Mouse (Mus musculus) liver, adult 2 months (tissue): ENCODE data around the gene Wwc2.

Source experiments
- CTCF ChIP-seq: fragments of 200-500 bp; IDR thresholded peaks from 2 replicates; pipeline ENCODE4 v1.5.1; 2011; ENCODE audit warnings: low read depth, low read length, control low read depth
- POLR2A ChIP-seq: fragments of 200-500 bp; IDR thresholded peaks from 2 replicates; pipeline ENCODE4 v1.6.1; 2011; ENCODE audit warnings: low read length, control low read depth; ENCODE audit not compliant: insufficient read depth; ENCODE audit errors: extremely low read depth

DNA sequence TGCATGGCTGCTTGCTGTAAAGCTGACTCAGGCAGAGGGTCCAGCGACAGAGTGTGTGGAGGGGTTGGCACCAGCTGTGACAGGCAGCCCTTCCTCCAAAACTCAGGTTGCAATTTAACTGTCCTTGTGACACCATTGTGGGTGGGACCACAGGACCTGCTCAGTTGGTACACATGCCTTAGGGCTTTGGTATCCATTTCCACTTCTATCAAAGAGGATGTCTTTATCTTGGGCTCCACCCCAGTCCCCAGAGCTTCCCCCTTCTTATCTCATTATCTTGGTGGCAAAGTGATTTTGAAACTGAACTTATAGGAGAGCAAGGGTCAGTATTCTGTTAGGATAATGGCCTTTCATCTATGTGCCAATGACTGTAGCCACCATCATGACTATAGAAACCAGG, 156.8 kb downstream of the Wwc2 start:
- TF ChIP-seq POLR2A (no peak), CTCF (no peak)
